Mouse (Mus musculus) fibroblast of lung, adult 2 months (primary cell): ENCODE measurements around the gene Ell.

Experiments
- DNase-seq: peaks from one replicate; pipeline ENCODE4 v3.0.0-alpha.2; 2011; ENCODE audit warnings: low read depth

The Ell gene

DNA sequence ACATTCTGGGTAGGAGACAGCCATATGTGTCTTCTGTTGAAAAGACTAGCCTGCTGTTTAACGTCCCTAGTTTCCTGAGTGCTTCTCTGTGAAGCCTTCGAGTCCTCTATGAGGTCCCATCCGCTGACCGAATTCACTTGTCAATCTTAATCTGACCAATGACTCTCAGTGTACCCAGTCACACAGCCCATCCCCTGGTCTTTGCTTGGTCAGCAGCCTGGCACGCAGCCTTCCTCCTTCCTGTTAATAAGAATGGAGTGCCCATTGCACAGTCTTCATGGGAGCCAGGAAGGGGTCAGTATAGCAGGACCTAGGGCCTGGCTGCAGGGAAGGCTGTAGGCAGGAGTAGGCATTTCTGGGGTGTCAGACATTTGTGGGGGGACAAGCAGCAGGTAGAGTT lies 75.2 kb downstream of the Ell start:
- no peak for DNase-seq

DNA sequence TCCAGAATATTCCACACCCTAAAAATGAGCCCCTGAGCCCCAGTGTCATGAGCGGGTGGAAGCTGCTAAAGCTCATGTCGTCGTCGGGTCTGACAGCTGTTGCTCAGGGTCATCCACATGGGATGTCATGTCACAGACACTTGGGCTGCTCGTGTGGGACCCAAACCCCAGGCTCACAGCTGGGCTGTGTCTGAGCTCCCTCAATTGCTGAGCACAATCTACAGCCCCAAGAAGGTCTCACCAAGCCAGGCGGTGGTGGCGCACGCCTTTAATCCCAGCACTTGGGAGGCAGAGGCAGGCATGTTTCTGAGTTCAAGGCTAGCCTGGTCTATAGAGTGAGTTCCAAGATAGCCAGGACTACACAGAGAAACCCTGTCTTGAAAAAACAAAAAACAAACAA lies 76.0 kb downstream of the Ell start:
- no peak for DNase-seq

DNA sequence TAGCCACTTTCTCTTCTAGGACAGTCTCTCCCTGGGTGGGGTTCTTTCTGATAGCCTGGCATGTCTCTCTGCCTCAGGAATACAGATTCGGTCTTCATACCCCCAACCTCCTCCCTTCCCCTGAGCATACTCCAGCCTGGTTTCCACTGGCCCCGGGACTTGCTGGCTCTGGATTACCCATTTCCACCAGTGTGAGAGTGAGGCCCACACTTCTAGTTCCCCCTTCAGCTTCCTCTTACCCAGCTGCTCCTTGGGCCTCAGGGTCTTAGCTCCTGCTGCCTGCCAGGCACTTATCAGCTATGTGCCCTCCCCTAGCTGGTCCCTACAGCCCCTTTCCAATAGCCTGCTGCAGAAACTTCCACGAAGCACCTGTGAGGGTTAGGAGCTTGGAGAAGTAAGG lies 76.6 kb downstream of the Ell start, which contains the start of gene Lrrc25:
Gene Lrrc25, plus strand, starts transcription at position 262 of the 400 bp plus-strand sequence.
- DNase-seq: no peak

DNA sequence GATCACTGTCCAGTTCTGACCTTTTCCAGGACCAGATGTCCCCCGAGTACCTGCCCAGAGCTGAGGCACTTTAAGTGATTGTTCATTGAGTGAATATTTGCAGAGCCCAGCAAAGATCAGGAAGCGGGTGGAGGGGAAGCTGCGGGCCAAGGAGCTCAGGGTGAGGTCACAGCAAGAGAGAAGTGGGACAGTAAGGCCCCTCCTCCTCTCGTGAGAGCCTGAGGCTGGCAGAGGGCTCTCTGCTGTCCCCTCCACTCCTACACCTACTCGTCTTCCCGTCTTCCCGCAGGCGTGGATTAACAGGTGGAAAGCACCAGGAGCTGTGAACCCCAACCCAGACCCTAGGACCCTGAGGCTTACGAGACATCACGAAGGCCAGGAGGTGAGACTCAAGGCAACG lies 77.4 kb downstream of the Ell start:
- no peak for DNase-seq

DNA sequence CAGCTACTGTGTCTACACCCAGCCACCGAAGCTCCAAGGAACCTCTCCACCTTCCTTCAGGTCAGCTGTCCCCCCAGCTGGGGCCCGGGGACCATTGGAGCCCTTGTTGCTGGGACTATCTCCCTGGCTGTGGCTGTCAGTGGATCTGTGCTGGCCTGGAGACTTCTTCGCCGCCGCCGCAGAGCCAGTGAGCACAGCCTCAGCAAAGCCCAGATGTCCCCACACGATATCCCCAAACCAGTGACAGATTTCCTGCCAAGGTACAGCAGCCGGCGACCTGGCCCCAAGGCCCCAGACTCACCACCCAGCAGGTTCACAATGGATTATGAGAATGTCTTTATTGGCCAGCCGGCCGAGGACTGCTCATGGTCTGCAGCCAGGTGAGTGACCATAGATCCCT lies 78.7 kb downstream of the Ell start:
- DNase-seq: no peak

DNA sequence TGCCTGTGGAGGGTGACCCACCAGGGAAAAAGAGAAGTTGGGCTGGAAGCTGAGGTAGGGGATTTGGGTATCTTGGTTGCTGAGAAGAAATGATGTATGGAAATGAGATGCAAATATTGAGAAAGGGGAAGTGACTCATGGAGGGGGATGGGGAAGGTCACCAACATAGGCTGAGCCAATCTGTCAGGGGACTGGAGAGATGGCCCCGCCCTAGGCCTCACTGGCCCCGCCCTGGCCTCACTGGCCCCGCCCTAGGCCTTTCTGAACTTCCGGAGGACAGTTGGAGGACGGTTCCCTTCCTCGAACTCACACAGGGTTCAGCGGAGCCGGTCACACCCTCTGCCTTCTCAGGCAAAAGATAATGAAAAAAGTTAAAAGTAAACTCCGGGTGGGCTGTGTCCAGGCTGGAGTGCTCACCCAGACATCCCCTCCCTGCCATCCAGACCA lies 79.7 kb downstream of the Ell start:
- no peak for DNase-seq

DNA sequence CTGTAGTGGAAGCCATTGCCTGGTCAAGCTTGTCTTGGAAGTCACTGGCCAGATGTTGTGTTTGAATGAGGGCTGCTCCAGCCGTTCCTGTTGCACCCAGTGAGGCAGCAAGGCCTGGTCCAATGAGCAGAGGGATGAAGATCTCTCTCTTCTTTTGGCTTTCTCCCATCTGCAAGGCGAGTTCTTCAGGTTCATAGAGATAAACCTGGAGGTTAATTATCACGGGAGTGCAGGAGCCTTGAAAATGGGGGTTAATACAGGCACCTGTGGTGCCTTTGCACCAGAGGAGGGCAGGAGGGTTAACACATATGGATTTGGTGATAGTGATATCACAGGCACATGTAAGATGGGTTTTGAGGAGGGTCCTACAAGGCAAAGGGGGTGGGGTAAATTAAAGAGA lies 83.0 kb downstream of the Ell start:
- no peak for DNase-seq

DNA sequence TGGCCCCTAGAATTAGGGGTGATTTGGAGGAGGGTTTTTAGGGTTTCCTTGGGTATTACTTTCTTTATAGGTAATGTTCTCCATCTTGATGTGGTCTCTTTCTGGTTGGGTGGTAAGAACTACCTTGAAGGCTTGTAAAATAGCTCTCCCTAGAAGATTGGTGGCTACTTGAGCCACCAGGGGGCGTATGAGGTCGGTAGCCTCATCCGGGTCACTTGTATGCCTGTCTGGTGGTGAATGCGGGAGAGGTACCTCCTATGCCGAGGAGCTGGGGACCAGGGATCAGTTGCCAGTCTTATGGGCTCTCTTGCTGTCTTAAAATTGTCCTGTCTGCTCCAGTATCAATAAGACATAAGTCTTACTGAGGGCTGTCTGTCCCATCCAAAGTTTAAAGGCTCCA lies 85.8 kb downstream of the Ell start:
- DNase-seq: no peak

DNA sequence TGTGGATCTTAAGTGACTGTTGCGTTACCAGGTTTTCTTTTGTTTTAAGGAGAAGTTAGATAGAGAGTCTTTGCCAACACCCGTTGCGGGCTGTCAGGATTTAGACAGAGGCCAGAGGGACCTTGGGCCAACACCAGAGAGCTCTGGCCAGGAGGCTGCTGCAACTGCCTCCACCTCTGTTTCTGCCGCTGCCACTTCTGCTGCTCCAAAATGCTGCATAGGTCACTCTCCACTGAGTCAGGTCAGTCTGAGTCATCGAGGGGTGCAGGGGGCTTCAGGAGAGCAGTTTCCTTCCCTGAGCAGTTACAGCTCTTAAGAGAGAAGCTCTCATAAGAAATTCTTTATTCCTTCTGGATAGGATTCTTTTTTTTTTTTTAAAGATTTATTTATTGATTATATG lies 87.8 kb downstream of the Ell start:
- no peak for DNase-seq

DNA sequence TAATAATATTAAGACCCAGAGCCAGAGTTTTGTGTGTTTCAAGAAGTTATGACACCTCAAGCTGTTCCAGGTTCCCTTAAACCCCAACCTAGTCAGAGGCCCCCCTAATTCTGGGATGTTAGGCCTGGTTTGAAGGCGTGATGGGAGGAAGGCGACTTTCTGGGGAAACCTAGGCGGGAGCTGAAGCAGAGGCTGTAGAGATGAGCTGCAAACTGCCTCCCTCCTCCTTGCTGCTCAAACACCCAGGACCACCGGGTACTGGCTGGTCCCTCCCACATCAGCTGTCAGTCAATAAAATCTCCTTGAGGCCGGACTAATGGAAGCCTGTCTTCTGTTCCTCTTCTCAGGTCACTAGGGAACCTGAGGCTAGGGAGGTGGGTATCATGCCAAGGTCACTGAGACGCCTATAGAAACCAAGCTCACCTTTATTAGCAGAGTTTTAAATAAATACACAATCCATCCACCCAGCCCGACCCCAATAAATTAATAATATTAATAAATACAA lies 89.8 kb downstream of the Ell start:
- no peak for DNase-seq

DNA sequence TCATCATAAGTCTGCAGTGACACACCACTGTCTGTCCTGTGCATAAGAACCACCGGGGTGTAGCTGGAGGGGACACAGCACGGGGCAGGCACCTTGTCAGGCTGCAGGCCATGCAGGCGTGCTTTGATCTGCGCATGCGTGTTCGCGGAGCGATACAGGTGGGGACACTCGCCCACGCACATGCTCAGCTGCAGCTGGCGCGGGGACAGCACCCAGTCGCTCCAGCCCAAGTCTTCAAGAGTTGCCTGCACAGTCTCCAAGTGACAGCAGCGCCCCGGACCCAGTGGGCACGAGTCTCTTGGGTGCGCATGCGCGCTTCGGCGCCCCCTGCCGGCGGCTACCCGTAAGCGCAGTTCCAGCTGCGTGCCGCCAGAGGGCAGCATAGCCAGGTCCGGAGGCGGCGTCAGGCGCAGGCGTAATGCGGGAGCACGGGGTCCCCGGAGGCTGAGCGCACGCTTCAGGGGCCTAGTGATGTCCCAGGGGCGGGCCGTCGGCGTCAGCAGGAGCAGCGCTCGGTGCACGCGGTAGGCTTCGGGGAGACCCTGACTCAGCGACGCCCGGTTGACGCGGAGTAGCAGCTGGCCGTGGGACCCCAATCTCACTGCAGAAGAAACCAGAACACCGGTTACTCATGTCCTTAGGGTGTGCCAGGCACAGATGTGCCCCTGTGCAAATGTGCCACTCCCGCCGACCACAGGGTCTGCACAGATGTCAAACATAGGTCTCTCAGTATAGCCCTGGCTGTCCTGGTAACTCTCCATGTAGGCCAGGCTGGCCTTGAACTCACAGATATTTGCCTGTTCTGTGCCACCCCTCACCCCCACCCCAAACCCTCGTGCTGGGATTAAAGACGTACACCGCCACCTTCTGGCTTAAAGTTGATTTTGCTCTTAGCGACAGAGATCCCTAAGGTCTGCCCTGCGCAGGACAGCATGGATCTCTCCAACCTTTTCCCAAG lies 90.6 kb downstream of the Ell start:
- peak; percentile 73 for DNase-seq

DNA sequence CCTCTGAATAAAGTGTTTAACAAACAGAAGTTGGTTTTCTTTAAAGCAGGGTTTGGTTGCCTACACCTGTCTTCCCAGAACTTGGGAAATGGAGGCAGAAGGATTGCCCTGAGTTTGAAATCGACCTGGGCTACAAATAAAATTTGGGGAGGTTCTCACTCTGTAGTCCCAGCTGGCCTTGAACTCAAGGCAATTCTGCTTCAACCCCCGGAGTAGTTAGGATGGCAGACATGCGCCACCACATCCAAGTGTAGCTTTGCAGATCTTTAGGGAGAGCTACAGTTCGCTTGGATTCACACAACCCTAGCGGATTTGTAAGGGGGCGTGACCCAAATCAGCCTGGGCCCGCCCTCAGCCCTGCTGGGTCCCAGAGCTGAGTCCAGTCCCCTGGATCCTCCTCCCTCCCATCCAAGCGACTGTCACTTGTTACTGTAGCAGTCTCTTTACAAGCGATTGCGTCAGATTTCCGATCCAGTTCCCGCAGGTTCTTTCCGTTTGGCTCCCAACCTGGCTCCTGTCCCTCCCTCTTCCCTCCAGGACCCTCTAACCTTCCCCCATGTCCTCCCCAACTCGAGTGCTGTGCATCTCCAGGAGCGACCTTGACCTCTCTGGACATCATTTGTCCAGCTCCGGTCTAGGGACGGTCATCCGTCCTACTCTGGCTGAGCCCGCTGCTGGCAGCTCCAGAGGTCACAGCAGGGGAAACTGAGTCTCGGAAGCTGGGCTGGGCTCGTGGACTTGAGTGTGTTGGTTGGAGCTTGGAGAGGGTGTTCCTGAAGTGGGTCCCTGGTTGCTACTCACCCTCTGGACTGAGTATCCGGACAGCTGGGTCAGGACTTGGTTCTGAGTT lies 91.5 kb downstream of the Ell start:
- DNase-seq: no peak

DNA sequence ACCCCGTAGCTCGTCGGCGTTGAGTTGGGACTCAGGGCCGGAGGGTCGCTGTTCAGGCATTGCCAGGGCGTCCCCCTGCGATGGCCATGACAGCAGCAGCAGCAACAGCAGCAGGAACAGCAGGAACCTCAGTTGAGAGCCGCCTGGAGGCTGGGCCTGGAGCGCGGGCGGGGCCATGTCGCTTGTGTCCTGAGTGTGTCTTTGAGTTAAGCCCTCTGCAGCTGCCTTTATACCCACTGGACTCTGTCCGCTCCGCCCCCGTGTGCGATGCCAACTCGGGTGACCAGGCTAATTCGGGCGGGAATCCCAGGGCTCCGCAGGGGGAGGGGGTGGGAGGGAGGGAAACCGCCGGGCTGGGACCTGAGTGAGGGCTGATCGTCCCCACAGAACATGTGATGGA lies 92.2 kb downstream of the Ell start:
- no peak for DNase-seq

DNA sequence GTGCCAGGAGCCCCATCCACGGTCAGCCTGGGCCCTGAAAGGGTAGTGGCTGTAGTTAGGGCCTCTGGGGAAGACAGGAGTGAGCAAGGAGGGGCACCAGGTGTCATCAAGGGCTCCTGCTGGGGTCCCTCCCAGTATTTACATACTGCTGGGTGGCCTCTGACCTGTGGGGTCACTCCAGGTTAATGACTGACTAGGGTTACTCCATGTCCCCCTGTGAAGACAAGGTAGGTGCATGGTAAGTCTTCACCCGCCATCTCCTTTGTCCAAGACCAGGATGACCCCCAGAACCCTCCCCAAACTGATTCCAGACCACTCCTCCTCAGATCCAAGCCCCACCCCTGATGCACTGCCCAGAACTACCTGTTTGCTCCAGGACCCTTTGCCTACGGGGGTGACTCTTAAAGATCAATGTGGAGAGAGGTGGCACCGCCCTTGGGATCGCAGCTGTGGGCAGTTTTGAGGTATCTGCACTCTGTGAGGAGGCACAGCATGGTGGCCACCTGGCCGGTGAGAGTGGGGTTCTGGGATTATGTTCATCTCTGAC lies 93.2 kb downstream of the Ell start, which contains the start of gene Gdf15:
Gene Gdf15, minus strand, starts transcription at position 111 of the 547 bp plus-strand sequence.
- DNase-seq: no peak

DNA sequence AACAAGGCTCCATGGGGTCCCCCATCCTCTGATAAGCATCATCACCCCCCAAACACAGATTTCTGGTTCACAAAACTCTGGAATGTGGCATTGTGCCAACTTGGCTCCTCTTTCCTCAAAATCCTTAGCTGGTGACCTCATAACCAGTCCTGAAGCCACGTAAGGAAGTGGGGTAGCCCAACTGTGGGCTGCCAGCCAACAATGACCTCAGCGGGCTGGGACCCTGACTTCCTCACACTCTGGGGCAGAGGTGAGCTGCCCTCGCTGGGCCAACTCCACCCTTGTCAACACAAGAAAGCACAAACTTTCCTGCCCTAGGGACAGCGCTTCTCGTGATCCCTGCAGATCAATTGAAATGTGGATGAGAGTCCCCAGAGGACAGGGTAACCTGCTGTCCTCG lies 94.8 kb downstream of the Ell start:
- no peak for DNase-seq

DNA sequence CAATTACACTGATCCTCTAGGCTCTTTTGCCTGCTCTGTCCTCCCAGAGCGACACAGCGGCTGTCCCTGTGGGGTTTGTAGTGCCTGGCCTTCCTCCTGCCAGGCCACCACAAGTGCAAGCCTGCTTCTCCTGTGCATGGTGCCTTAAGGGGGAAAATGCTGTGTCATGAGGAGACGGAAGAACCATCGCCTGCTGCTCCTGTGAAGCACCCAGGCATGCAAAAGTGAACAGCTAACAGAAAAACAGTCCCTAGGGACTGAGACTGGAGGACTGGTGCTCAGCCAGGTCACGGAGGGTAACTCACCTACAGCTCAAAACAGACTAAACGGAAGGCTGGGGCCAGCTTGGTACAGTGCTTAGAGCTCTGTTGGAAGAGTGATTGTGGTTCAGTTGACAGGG lies 96.3 kb downstream of the Ell start:
- DNase-seq: no peak

DNA sequence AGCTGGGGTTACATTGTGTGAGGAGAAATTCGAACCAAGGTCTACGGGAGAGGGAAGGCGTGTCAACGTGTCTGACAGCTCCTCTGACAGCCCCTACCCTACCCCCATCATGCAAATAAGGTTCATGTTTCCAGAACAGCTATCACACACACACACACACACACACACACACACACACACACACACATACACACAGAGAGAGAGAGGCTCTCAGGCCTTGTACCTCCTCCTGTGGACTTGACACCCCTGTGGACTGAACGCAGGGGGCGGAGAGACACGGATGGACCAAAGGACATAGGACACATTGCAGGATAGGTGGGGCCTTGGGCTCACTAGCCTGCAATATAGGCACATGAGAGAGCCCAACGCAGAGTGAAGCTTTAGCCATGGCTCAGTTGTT lies 97.6 kb downstream of the Ell start:
- DNase-seq: no peak

DNA sequence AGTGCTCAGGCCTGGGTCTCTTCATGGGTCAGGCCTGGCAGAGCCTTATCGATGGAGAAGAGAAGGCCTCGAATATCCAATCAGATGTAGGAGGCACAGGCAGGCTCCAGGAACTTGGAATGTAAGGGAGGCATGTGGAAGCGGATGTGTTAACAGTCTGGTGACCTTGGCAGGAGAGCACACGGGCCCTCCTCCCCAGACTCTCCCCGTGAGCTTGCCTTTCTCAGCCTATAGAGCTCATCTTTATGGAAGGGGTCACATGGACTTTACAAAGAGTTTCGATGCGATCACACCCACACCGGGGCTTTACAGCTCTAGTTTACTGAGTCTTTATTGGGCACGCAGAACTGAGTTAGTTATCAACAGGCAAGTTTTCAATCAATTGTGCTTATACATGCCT lies 99.5 kb downstream of the Ell start:
- no peak for DNase-seq
